In genomic region chr10:128397466-128397865, GRCm38 (mm10) we compare ENCODE assay signal across 12 mouse cellular contexts. TPM values are rescaled to one million over a fixed set of nuclear protein-coding genes. Genes with fewer than 3 reads are reported as not detected.
DNase-seq lines count a peak whose midpoint lies in the region; ATAC-seq lines count a peak whose summit lies in the region.
"Had no signal": no experiment of that assay in that cellular context is flagged by ENCODE, and none has a peak within 500 bp of the region (broad histone marks: within the 10 kb centered on the region; RNA-seq: fewer than 3 reads in every experiment).

No protein-coding gene starts in this region.

- H3K36me3 ChIP-seq in stomach, embryonic 15.5 days, result 0 out of 2 replicates have a peak, but pooled peaks cover 13% of the 10 kb centered on the region

- ATAC-seq in stomach, embryonic 15.5 days (ENCODE audit: insufficient read depth, low FRiP score, low read depth), result peak; percentile 69

- no peaks in the 10 kb centered on the region for H3K9me3 ChIP-seq in stomach, embryonic 15.5 days
- H3K9me3 ChIP-seq: embryonic facial prominence, embryonic 12.5 days had no signal

- H3K27ac ChIP-seq in stomach, embryonic 15.5 days, result 0 out of 2 replicates have a peak overlapping the region, but pooled peaks have one; percentile 59
- H3K27ac ChIP-seq: embryonic facial prominence, embryonic 12.5 days had no signal

- no peak overlapping the region for H3K9ac ChIP-seq in stomach, embryonic 15.5 days
- H3K9ac ChIP-seq: embryonic facial prominence, embryonic 12.5 days had no signal

- H3K27me3 ChIP-seq in stomach, embryonic 15.5 days (replicated peaks), result no peaks in the 10 kb centered on the region

- no peak overlapping the region for H3K4me2 ChIP-seq in stomach, embryonic 15.5 days
- H3K4me2 ChIP-seq: embryonic facial prominence, embryonic 12.5 days had no signal

- H3K4me3 ChIP-seq in stomach, embryonic 15.5 days (replicated peaks), result no peak overlapping the region
- H3K4me3 ChIP-seq: embryonic facial prominence, embryonic 12.5 days had no signal

- DNase-seq in gastrocnemius, adult 18-20 months (ENCODE audit: low spot score), result peak; percentile 36
- DNase-seq in gastrocnemius, postnatal 10 days, result no peak
- DNase-seq in lung, postnatal 36 days, result peak; percentile 10
- no peak for DNase-seq in lung, postnatal 4 days
- DNase-seq in heart, postnatal 14 days, result peak; percentile 31 to 55
- DNase-seq in testis, postnatal 14 days (ENCODE audit: low spot score), result no peak
- DNase-seq: layer of hippocampus, postnatal 36 days; right cerebral cortex, adult 18-20 months; thymus, postnatal 36 days had no signal

- H3K4me1 ChIP-seq in stomach, embryonic 15.5 days, result 0 out of 2 replicates have a peak, but pooled peaks cover 4% of the 10 kb centered on the region

- 63% methylated on average over 7 of the region's 7 CpGs for WGBS in stomach, embryonic 15.5 days

- intact Hi-C loops in heart, postnatal 14 days (cut with DNase I), result no loop called here

RNA-seq across cellular contexts. Expression of gene Slc39a5, which starts 3.6 kb away (rescaled TPM):
- not detected for total RNA-seq in gastrocnemius, adult 18-20 months (2021)
- not detected for total RNA-seq in gastrocnemius, postnatal 10 days (2021)
- total RNA-seq in heart, postnatal 14 days (2021), result not detected
- polyA plus RNA-seq in stomach, embryonic 15.5 days (2015; fragmentation: Nextera tagmentation; extraction: Ambion mirVana), result 34.5 and 39.4 TPM in 2 replicates
- total RNA-seq: adrenal gland, postnatal 36 days; layer of hippocampus, postnatal 36 days had no signal
- polyA plus RNA-seq: embryonic facial prominence, embryonic 12.5 days had no signal

RNA-seq across cellular contexts. Expression of gene Nabp2, which starts 13.8 kb away (rescaled TPM):
- 10 to 100 TPM; 61.0 to 65.2 TPM for total RNA-seq in gastrocnemius, adult 18-20 months (2021)
- 10 to 100 TPM; 50.7 to 51.3 TPM for total RNA-seq in gastrocnemius, postnatal 10 days (2021)
- total RNA-seq in heart, postnatal 14 days (2021), result 10 to 100 TPM; 43.6 to 45.6 TPM
- polyA plus RNA-seq in stomach, embryonic 15.5 days (2015; fragmentation: Nextera tagmentation; extraction: Ambion mirVana), result 66.3 and 81.0 TPM in 2 replicates

RNA-seq across cellular contexts. Expression of gene Rnf41, which starts 14.0 kb away (rescaled TPM):
- 10 to 100 TPM; 12.7 to 13.2 TPM for total RNA-seq in gastrocnemius, adult 18-20 months (2021)
- 10 to 100 TPM; 16.4 to 19.1 TPM for total RNA-seq in gastrocnemius, postnatal 10 days (2021)
- total RNA-seq in heart, postnatal 14 days (2021), result 10 to 100 TPM; 19.7 to 19.8 TPM
- polyA plus RNA-seq in stomach, embryonic 15.5 days (2015; fragmentation: Nextera tagmentation; extraction: Ambion mirVana), result 33.2 and 35.4 TPM in 2 replicates

RNA-seq across cellular contexts. Expression of gene Ankrd52, which starts 20.6 kb away (rescaled TPM):
- total RNA-seq in gastrocnemius, adult 18-20 months (2021), result 10 to 100 TPM; 44.5 to 47.0 TPM
- total RNA-seq in gastrocnemius, postnatal 10 days (2021), result 10 to 100 TPM; 47.3 to 50.9 TPM
- 10 to 100 TPM; 46.5 to 47.5 TPM for total RNA-seq in heart, postnatal 14 days (2021)
- polyA plus RNA-seq in stomach, embryonic 15.5 days (2015; fragmentation: Nextera tagmentation; extraction: Ambion mirVana), result 12.8 and 15.8 TPM in 2 replicates

RNA-seq across cellular contexts. Expression of gene Coq10a, which starts 28.7 kb away (rescaled TPM):
- 100 to 1,000 TPM; 388 to 467 TPM for total RNA-seq in gastrocnemius, adult 18-20 months (2021)
- total RNA-seq in gastrocnemius, postnatal 10 days (2021), result 100 to 1,000 TPM; 170 to 198 TPM
- 100 to 1,000 TPM; 208 to 209 TPM for total RNA-seq in heart, postnatal 14 days (2021)
- polyA plus RNA-seq in stomach, embryonic 15.5 days (2015; fragmentation: Nextera tagmentation; extraction: Ambion mirVana), result 14.0 and 14.5 TPM in 2 replicates

Comparison
In these comparisons a context has a peak if more than half of its experiments do, and no peak if none do; other contexts are left out.
1. DNase-seq: peak in gastrocnemius, adult 18-20 months (single experiment), lung, postnatal 36 days (single experiment) and heart, postnatal 14 days (2 of 2); none in gastrocnemius, postnatal 10 days (single experiment), lung, postnatal 4 days (0 of 2) and testis, postnatal 14 days (single experiment).